Comparison of ENCODE assay signal across 17 mouse cellular contexts in the genomic region with DNA sequence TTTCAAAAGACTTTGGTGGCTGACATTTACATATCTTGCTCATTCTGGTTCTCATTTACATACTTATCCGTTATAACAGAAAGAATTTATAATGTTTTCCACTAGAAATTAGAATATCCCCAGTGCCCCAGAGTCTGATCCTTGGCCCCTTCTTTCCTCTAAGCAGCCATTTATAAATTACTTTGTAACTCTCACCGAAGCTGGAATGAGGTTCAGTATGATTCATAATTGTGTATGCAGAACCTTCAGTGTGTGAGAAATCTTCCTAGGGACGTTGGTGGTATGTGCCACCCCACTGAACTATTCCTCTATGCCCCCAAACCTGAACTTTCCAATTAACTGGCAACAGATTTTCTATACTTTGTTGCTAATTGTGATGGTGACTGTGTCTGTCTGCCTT.
"Had no signal": no experiment of that assay in that cellular context is flagged by ENCODE, and none has a peak within 500 bp of the region (broad histone marks: within the 10 kb centered on the region; RNA-seq: fewer than 3 reads in every experiment).

No protein-coding gene starts in this region.

- DNase-seq: retina, postnatal 1 day; right cerebral cortex, adult 18-20 months; right cerebral cortex, postnatal 14 days; right cerebral cortex, postnatal 25 days; right cerebral cortex, postnatal 4 days; spleen, adult 18-20 months; thymus, adult 18-20 months; thymus, adult 2 months; thymus, postnatal 14 days; thymus, postnatal 25 days; thymus, postnatal 36 days; thymus, postnatal 4 days had no signal

- H3K27me3 ChIP-seq: stomach, embryonic 15.5 days had no signal

- H3K4me3 ChIP-seq: neural tube, embryonic 12.5 days; neural tube, embryonic 13.5 days; neural tube, embryonic 15.5 days; stomach, embryonic 15.5 days had no signal

- H3K4me1 ChIP-seq: neural tube, embryonic 12.5 days; neural tube, embryonic 13.5 days; neural tube, embryonic 15.5 days had no signal

- H3K36me3 ChIP-seq: neural tube, embryonic 12.5 days; neural tube, embryonic 13.5 days; neural tube, embryonic 15.5 days; stomach, embryonic 15.5 days had no signal

- H3K9ac ChIP-seq: neural tube, embryonic 12.5 days; neural tube, embryonic 13.5 days; neural tube, embryonic 15.5 days; stomach, embryonic 15.5 days had no signal

- H3K4me2 ChIP-seq: neural tube, embryonic 12.5 days; neural tube, embryonic 13.5 days; neural tube, embryonic 15.5 days; stomach, embryonic 15.5 days had no signal

- H3K27ac ChIP-seq: neural tube, embryonic 12.5 days; neural tube, embryonic 13.5 days; neural tube, embryonic 15.5 days; stomach, embryonic 15.5 days; stomach, postnatal 0 days had no signal

- H3K9me3 ChIP-seq: neural tube, embryonic 12.5 days; neural tube, embryonic 13.5 days; neural tube, embryonic 15.5 days; stomach, embryonic 15.5 days had no signal
